Mouse (Mus musculus): ENCODE results near the gene Ranbp10. TPM values are rescaled to one million over a fixed set of nuclear protein-coding genes. Genes with fewer than 3 reads are reported as not detected.

Ranbp10 gene
- polyA plus RNA-seq, 1 experiment from 2014 or later, result 14.6 TPM

GRCm38 (mm10) chr8:105801153-105801904 is 25.8 kb downstream of the Ranbp10 start:
- Histone ChIP-seq H3K4me2 (replicated peaks) (no peak overlapping the region), H3K27ac (no peak overlapping the region), H3K36me3 (peaks cover 16% of the 10 kb centered on the region), H3K9me3 (no peaks in the 10 kb centered on the region), H3K4me3 (no peak overlapping the region), H3K4me1 (peaks cover 7% of the 10 kb centered on the region), H3K9ac (no peak overlapping the region), H3K27me3 (replicated peaks) (no peaks in the 10 kb centered on the region)
- 87% methylated on average over 6 of the region's 6 CpGs for WGBS
- no peak for ATAC-seq (ENCODE audit: low FRiP score, low read depth)

GRCm38 (mm10) chr8:105799091-105799812 is 27.9 kb downstream of the Ranbp10 start:
- Histone ChIP-seq H3K9ac (no peak overlapping the region), H3K9me3 (no peaks in the 10 kb centered on the region), H3K27ac (no peak overlapping the region), H3K4me1 (peaks cover 7% of the 10 kb centered on the region), H3K4me2 (replicated peaks) (no peak overlapping the region; the same call in 1 of the 2 replicates), H3K4me3 (no peak overlapping the region), H3K36me3 (peaks cover 8% of the 10 kb centered on the region; the same call in 1 of the 2 replicates), H3K27me3 (replicated peaks) (no peaks in the 10 kb centered on the region)
- ATAC-seq (ENCODE audit: low FRiP score, low read depth), result no peak
- 74% methylated on average over 8 of the region's 8 CpGs for WGBS

- H3K4me3 ChIP-seq, result no peak overlapping the region
- H3K4me2 ChIP-seq (replicated peaks), result no peak overlapping the region
- H3K9me3 ChIP-seq, result no peaks in the 10 kb centered on the region
- H3K27ac ChIP-seq, result no peak overlapping the region
- ATAC-seq (ENCODE audit: low FRiP score, low read depth), result no peak
- H3K9ac ChIP-seq, result no peak overlapping the region
- peaks cover 7% of the 10 kb centered on the region for H3K4me1 ChIP-seq
- no peaks in the 10 kb centered on the region for H3K27me3 ChIP-seq (replicated peaks)
- WGBS, result 95% methylated on average over 5 of the region's 5 CpGs
- H3K36me3 ChIP-seq, result peaks cover 8% of the 10 kb centered on the region; the same call in 1 of the 2 replicates
These were observed 28.7 kb downstream of the Ranbp10 start for GRCm38 (mm10) chr8:105798408-105798807.

- ATAC-seq (ENCODE audit: low FRiP score, low read depth), result no peak
- Histone ChIP-seq H3K9me3 (no peaks in the 10 kb centered on the region), H3K36me3 (peaks cover 8% of the 10 kb centered on the region; the same call in 1 of the 2 replicates), H3K27ac (no peak overlapping the region), H3K4me2 (replicated peaks) (no peak overlapping the region), H3K27me3 (replicated peaks) (no peaks in the 10 kb centered on the region), H3K4me3 (no peak overlapping the region), H3K4me1 (peaks cover 7% of the 10 kb centered on the region), H3K9ac (no peak overlapping the region)
- WGBS, result 91% methylated on average over 1 of the region's 1 CpGs
These were observed 31.4 kb downstream of the Ranbp10 start for GRCm38 (mm10) chr8:105795785-105796184.

GRCm38 (mm10) chr8:105794009-105794598 is 33.0 kb downstream of the Ranbp10 start:
- no peak overlapping the region for H3K4me2 ChIP-seq (replicated peaks)
- H3K36me3 ChIP-seq, result peaks cover 4% of the 10 kb centered on the region; the same call in 1 of the 2 replicates
- no peaks in the 10 kb centered on the region for H3K27me3 ChIP-seq (replicated peaks)
- no peaks in the 10 kb centered on the region for H3K9me3 ChIP-seq
- no peak overlapping the region for H3K4me3 ChIP-seq
- WGBS, result 91% methylated on average over 3 of the region's 3 CpGs
- peaks cover 2% of the 10 kb centered on the region; the same call in 1 of the 2 replicates for H3K4me1 ChIP-seq
- H3K27ac ChIP-seq, result no peak overlapping the region
- H3K9ac ChIP-seq, result no peak overlapping the region
- ATAC-seq (ENCODE audit: low FRiP score, low read depth), result no peak

GRCm38 (mm10) chr8:105793331-105793730 is 33.8 kb downstream of the Ranbp10 start:
- H3K4me3 ChIP-seq, result no peak overlapping the region
- H3K9me3 ChIP-seq, result no peaks in the 10 kb centered on the region
- H3K4me1 ChIP-seq, result no peaks in the 10 kb centered on the region
- 89% methylated on average over 1 of the region's 1 CpGs for WGBS
- H3K4me2 ChIP-seq (replicated peaks), result no peak overlapping the region
- no peak overlapping the region for H3K9ac ChIP-seq
- no peak overlapping the region for H3K27ac ChIP-seq
- peaks cover 5% of the 10 kb centered on the region; the same call in 1 of the 2 replicates for H3K36me3 ChIP-seq
- H3K27me3 ChIP-seq (replicated peaks), result no peaks in the 10 kb centered on the region
- ATAC-seq (ENCODE audit: low FRiP score, low read depth), result no peak

- H3K36me3 ChIP-seq, result peaks cover 22% of the 10 kb centered on the region
- no peak overlapping the region for H3K9ac ChIP-seq
- H3K4me3 ChIP-seq, result no peak overlapping the region
- no peaks in the 10 kb centered on the region for H3K27me3 ChIP-seq (replicated peaks)
- H3K4me1 ChIP-seq, result no peaks in the 10 kb centered on the region
- H3K9me3 ChIP-seq, result no peaks in the 10 kb centered on the region
- no peak overlapping the region for H3K27ac ChIP-seq
- no peak overlapping the region for H3K4me2 ChIP-seq (replicated peaks)
- no peak for ATAC-seq (ENCODE audit: low FRiP score, low read depth)
These were observed 37.5 kb downstream of the Ranbp10 start for GRCm38 (mm10) chr8:105789626-105790025.

GRCm38 (mm10) chr8:105788927-105789326 is 38.2 kb downstream of the Ranbp10 start:
- H3K4me2 ChIP-seq (replicated peaks), result no peak overlapping the region
- H3K9ac ChIP-seq, result no peak overlapping the region
- no peaks in the 10 kb centered on the region for H3K4me1 ChIP-seq
- ATAC-seq (ENCODE audit: low FRiP score, low read depth), result no peak
- H3K4me3 ChIP-seq, result no peak overlapping the region
- WGBS, result 60% methylated on average over 4 of the region's 4 CpGs
- peaks cover 22% of the 10 kb centered on the region for H3K36me3 ChIP-seq
- no peaks in the 10 kb centered on the region for H3K9me3 ChIP-seq
- H3K27ac ChIP-seq, result no peak overlapping the region
- H3K27me3 ChIP-seq (replicated peaks), result no peaks in the 10 kb centered on the region

- Histone ChIP-seq H3K36me3 (peaks cover 28% of the 10 kb centered on the region), H3K9me3 (no peaks in the 10 kb centered on the region), H3K9ac (no peak overlapping the region), H3K27me3 (replicated peaks) (no peaks in the 10 kb centered on the region), H3K4me1 (no peaks in the 10 kb centered on the region), H3K27ac (no peak overlapping the region), H3K4me3 (no peak overlapping the region), H3K4me2 (replicated peaks) (no peak overlapping the region)
- WGBS, result 95% methylated on average over 2 of the region's 2 CpGs
- no peak for ATAC-seq (ENCODE audit: low FRiP score, low read depth)
These were observed 38.9 kb downstream of the Ranbp10 start for GRCm38 (mm10) chr8:105788241-105788640.

GRCm38 (mm10) chr8:105780298-105780697 is 46.9 kb downstream of the Ranbp10 start:
- Histone ChIP-seq H3K4me1 (no peaks in the 10 kb centered on the region), H3K9ac (no peak overlapping the region), H3K27ac (no peak overlapping the region), H3K27me3 (replicated peaks) (no peaks in the 10 kb centered on the region), H3K36me3 (peaks cover 73% of the 10 kb centered on the region), H3K4me2 (replicated peaks) (no peak overlapping the region), H3K4me3 (no peak overlapping the region), H3K9me3 (no peaks in the 10 kb centered on the region)
- no peak for ATAC-seq (ENCODE audit: low FRiP score, low read depth)
- WGBS, result 92% methylated on average over 5 of the region's 5 CpGs

- Histone ChIP-seq H3K4me3 (no peak overlapping the region), H3K9ac (no peak overlapping the region), H3K36me3 (peaks cover 84% of the 10 kb centered on the region), H3K9me3 (no peaks in the 10 kb centered on the region), H3K4me1 (no peaks in the 10 kb centered on the region), H3K27me3 (replicated peaks) (no peaks in the 10 kb centered on the region), H3K4me2 (replicated peaks) (no peak overlapping the region), H3K27ac (no peak overlapping the region)
- WGBS, result 90% methylated on average over 2 of the region's 2 CpGs
- ATAC-seq (ENCODE audit: low FRiP score, low read depth), result no peak
These were observed 49.3 kb downstream of the Ranbp10 start for GRCm38 (mm10) chr8:105777833-105778232.

GRCm38 (mm10) chr8:105774498-105774897 is 52.7 kb downstream of the Ranbp10 start:
- Histone ChIP-seq H3K36me3 (peaks cover 80% of the 10 kb centered on the region), H3K4me1 (no peaks in the 10 kb centered on the region), H3K27me3 (replicated peaks) (no peaks in the 10 kb centered on the region), H3K4me2 (replicated peaks) (no peak overlapping the region), H3K9ac (no peak overlapping the region), H3K4me3 (no peak overlapping the region), H3K9me3 (no peaks in the 10 kb centered on the region), H3K27ac (no peak overlapping the region)
- 98% methylated on average over 5 of the region's 5 CpGs for WGBS
- no peak for ATAC-seq (ENCODE audit: low FRiP score, low read depth)

Data from neural tube, embryonic 12.5 days (tissue).